Mouse (Mus musculus) liver, embryonic 14.5 days (tissue): Measurements from ENCODE around the gene Ankrd34a. TPM values are rescaled to one million over a fixed set of nuclear protein-coding genes. Genes with fewer than 3 reads are reported as not detected.

Experiments used
- ATAC-seq: fragments of 200-750 bp; cut with Nextera tagmentation; 2 replicates; pipeline ENCODE4 v1.8.0; 2017; ENCODE audit warnings: moderate number of reproducible peaks, mild to moderate bottlenecking, moderate library complexity; ENCODE audit not compliant: insufficient read depth
- DNase-seq, 3 experiments: peaks; one replicate each; pipeline ENCODE4 v3.0.0-alpha.2; 2012 to 2013; ENCODE audit warnings: low read depth in 3 of 3, low spot score in 3 of 3
- H3K27ac ChIP-seq: fragments of 300-500 bp; sonication (generic); 2 replicates; pipeline ENCODE4 v1.5.1; 2014; ENCODE audit warnings: moderate library complexity, mild to moderate bottlenecking, control low read depth, inconsistent platforms
- H3K27me3 ChIP-seq: fragments of 300-500 bp; sonication (generic); 2 replicates; pipeline ENCODE4 v1.6.1; 2014; ENCODE audit warnings: mild to moderate bottlenecking, low read length, moderate library complexity; ENCODE audit not compliant: control insufficient read depth, insufficient read depth
- H3K36me3 ChIP-seq: fragments of 300-500 bp; sonication (generic); replicated peaks from 2 replicates; pipeline ENCODE4 v1.6.1; 2014; ENCODE audit warnings: low read depth; ENCODE audit not compliant: control insufficient read depth, insufficient read depth
- H3K4me1 ChIP-seq, 2 experiments: fragments of 200-500 bp in 1 of 2; fragments of 300-500 bp in 1 of 2; sonication (generic) in 1 of 2; replicated peaks; 2 replicates each; pipeline ENCODE4 v1.6.1; 2012 to 2014; ENCODE audit warnings: antibody characterized with exemption in 1 of 2, inconsistent platforms in 1 of 2, low read length in 1 of 2; ENCODE audit not compliant: control insufficient read depth in 2 of 2, insufficient read depth in 2 of 2
- H3K4me2 ChIP-seq: fragments of 300-500 bp; sonication (generic); 2 replicates; pipeline ENCODE4 v1.6.1; 2014; ENCODE audit warnings: low read depth, mild to moderate bottlenecking, control low read depth, moderate library complexity
- H3K4me3 ChIP-seq, 2 experiments: fragments of 200-500 bp in 1 of 2; fragments of 300-500 bp in 1 of 2; sonication (generic) in 1 of 2; 2 replicates each; pipeline ENCODE4 v1.5.1; 2012 to 2014; ENCODE audit warnings: low read depth in 2 of 2, low read length in 2 of 2, mild to moderate bottlenecking in 2 of 2, control low read depth in 1 of 2, inconsistent platforms in 1 of 2, moderate library complexity in 1 of 2; ENCODE audit not compliant: insufficient read depth in 1 of 2
- H3K9ac ChIP-seq: fragments of 300-500 bp; sonication (generic); replicated peaks from 2 replicates; pipeline ENCODE4 v1.6.1; 2014; ENCODE audit warnings: mild to moderate bottlenecking, control low read depth, moderate library complexity
- H3K9me3 ChIP-seq: fragments of 300-500 bp; sonication (generic); 2 replicates; pipeline ENCODE4 v1.6.1; 2016; ENCODE audit warnings: low read length, mixed read lengths; ENCODE audit not compliant: control insufficient read depth
- CTCF ChIP-seq: IDR thresholded peaks from 2 replicates; pipeline ENCODE4 v1.5.1; 2016; ENCODE audit warnings: antibody characterized with exemption, low read depth, control low read depth
- EP300 ChIP-seq: IDR thresholded peaks from 2 replicates; pipeline ENCODE4 v1.6.1; 2016; ENCODE audit warnings: antibody characterized with exemption, low read depth
- WGBS: fragments of 180-500 bp; shearing (Covaris S2); extraction: QIAGEN DNeasy Blood & Tissue Kit; methylation state at CpG from one replicate; pipeline ENCODE4 v1.1.7; 2014; ENCODE audit not compliant: insufficient replicate concordance; 5-methylcytosine and 5-hydroxymethylcytosine counted together
- polyA plus RNA-seq, 2 experiments: library from polyadenylated mRNA; depleted of rRNA in 1 of 2; stranded (reverse) in 1 of 2; unstranded in 1 of 2; fragments of >200 nt; fragmentation: Nextera tagmentation in 1 of 2; extraction: Ambion mirVana in 1 of 2; gene quantifications; 2 replicates each; pipeline versions ENCODE4 v1.2.1 to v1.2.3; 2012 to 2014

The Ankrd34a gene
- polyA plus RNA-seq, 2 experiments = 0.08 TPM; not detected in 1

DNA sequence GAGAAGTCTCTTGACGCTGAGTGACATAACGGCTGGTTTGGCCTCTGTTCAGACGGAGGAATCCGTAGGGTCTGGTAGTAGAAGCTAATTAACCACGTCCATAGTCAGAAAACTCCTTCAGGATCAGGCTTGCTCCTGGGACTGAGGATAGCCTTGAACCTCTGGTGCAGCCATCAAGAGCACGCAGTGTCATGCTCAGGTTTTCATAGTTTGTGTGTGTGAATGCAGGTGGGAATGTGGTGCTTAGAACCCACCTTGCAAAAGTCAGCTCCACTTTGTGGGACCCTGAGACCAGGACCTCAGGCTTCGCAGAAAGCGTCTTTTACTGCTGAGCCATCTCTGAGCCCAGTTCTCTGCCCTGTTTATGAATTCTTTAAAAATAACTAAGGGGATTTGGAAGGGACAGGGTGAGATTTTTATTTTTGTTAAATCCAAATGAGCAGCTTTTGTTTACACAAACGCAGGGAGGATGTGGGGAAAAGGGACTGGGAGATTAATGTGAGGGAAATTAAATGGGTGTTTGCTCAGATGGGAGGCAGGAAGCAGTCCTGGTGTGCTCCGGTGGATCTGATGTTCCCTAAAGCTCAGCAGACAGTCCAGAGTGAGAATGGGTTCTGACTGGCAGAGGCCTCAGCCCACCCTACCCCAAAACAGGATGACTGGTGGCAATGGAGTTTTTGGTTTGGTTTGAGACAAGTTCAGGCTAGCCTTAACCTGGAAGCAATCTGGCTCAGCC is 34.3 kb upstream of the Ankrd34a start:
- Histone ChIP-seq H3K4me1 (peaks cover 17 to 33% of the 10 kb centered on the region in 2 experiments), H3K36me3 (peaks cover 15% of the 10 kb centered on the region), H3K9ac (no peak overlapping the region), H3K9me3 (no peaks in the 10 kb centered on the region), H3K4me3 (no peak overlapping the region), H3K4me2 (peak overlapping the region; percentile 99; the same call in 1 of the 2 replicates), H3K27ac (no peak overlapping the region), H3K27me3 (no peaks in the 10 kb centered on the region)
- DNase-seq (no peak), ATAC-seq (no peak)
- TF ChIP-seq EP300 = no peak
- TF ChIP-seq CTCF = no peak
- 41% methylated on average over 10 of the region's 10 CpGs for WGBS

DNA sequence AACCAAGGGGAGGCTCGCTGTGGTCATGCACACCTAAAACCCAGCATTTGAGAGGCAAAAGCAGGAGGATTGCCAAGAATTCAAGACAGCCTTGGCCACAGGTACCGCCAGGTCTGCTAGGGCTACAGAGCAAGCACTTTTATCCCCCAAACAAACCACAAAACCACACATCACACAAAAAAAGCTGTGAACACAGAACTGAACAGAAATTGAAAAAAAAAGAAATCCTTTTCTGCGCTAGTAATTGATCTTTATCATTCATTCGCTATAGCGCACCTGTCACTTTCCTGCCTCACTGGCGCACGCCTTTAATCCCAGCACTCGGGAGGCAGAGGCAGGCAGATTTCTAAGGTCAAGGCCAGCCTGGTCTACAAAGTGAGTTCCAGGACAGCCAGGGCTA is 33.2 kb upstream of the Ankrd34a start:
- DNase-seq (no peak), ATAC-seq (no peak)
- H3K4me1 ChIP-seq = peaks cover 17 to 35% of the 10 kb centered on the region in 2 experiments
- no peaks in the 10 kb centered on the region for H3K27me3 ChIP-seq
- H3K4me2 ChIP-seq = no peak overlapping the region
- 60% methylated on average over 8 of the region's 8 CpGs for WGBS
- no peak overlapping the region for H3K27ac ChIP-seq
- no peaks in the 10 kb centered on the region for H3K9me3 ChIP-seq
- H3K36me3 ChIP-seq = peaks cover 15% of the 10 kb centered on the region
- H3K4me3 ChIP-seq = no peak overlapping the region
- TF ChIP-seq CTCF = no peak
- no peak for TF ChIP-seq EP300
- H3K9ac ChIP-seq = no peak overlapping the region

DNA sequence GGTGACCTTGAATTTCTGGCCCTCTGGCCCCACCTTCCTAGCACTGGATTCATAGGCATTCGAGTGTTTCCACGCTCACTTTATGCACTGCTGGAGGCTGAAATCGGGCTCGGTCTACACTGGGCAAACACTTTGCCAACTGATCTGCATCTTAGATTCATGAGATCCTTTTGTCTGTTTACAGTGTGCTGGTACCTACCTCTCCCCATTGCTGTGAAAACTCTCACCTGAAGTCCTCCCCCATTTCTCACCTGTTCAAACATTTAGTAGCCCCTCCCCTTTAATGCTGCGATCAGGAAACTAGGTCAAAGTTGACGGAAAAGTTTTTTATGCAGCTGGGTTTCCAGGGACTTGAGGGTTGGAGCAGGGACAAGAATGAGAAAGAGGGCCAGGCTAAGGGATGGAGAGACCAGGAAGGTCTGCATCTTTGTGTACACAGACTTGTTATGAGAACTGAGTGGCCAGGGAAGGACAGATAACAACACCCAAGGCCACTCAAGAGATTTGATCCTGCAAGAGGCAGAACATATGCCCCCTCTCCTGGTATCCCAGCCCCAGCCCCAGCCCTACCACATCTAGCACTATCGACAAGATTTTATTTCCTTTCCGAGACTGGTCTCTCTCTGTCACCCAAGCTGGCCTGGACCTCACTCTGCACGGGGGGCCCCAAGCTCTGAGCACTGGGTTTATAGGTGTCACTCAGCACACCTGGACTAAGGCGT is 32.4 kb upstream of the Ankrd34a start:
- peak overlapping the region; percentile 52 for H3K4me2 ChIP-seq
- ATAC-seq (peak; percentile 22; the same call in 1 of the 2 replicates), DNase-seq (no peak)

DNA sequence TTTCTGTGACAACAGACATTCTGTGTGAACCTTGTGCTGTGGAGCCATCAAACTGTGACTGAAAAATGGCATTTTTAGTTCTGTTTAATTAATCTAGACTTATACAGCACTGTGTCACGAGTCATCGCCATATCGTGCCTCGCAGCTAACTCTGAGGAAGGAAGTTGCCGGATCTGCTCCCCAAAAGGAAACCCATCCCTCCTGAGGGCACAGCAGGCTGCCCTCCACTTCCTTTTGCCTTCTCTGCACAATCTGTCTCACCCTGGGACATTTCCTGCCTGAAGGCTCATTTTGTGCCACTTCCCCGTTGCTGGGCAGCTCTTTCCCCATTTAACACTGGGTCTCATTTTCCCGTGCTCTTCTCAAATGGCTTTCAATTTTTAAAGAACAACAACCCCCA is 31.8 kb upstream of the Ankrd34a start:
- Histone ChIP-seq H3K4me1 (peaks cover 13 to 32% of the 10 kb centered on the region in 2 experiments; a peak in 3 of 4 replicates), H3K9me3 (no peaks in the 10 kb centered on the region), H3K4me2 (peak overlapping the region; percentile 52), H3K9ac (peak overlapping the region; percentile 27; the same call in 1 of the 2 replicates), H3K27ac (no peak overlapping the region), H3K36me3 (peaks cover 13% of the 10 kb centered on the region), H3K27me3 (no peaks in the 10 kb centered on the region), H3K4me3 (peak overlapping the region in 1 of 2 experiments; percentile 23; a peak in 1 of 4 replicates)
- ATAC-seq (peak; percentile 54), DNase-seq (no peak)
- 10% methylated on average over 7 of the region's 7 CpGs for WGBS
- TF ChIP-seq EP300 (no peak), CTCF (no peak)

More for the DNA sequence above, 32.4 kb upstream of the Ankrd34a start:
- TF ChIP-seq CTCF = no peak
- TF ChIP-seq EP300 = no peak
- no peak overlapping the region for H3K4me3 ChIP-seq
- H3K4me1 ChIP-seq = peaks cover 17 to 35% of the 10 kb centered on the region in 2 experiments
- H3K36me3 ChIP-seq = peaks cover 15% of the 10 kb centered on the region
- WGBS = 33% methylated on average over 10 of the region's 10 CpGs
- no peak overlapping the region for H3K27ac ChIP-seq
- H3K9ac ChIP-seq = no peak overlapping the region
- H3K27me3 ChIP-seq = no peaks in the 10 kb centered on the region
- no peaks in the 10 kb centered on the region for H3K9me3 ChIP-seq

DNA sequence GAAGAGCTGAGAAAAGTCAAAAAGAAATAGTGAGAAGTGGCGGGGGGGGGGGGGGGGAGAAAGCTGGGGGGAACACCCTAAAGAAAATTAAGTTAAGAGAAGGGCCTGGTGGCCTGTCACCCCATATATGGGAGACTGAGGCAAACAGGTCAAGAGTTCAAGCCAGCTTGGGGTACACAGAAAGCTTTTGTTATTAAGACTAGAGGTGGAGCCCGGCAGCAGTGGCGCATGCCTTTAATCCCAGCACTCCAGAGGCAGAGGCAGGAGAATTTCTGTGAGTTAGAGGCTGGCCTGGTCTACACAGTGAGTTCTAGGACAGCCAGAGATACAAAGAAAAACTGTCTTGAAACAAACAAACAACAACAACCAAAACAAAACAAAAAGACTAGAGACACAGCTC is 31.3 kb upstream of the Ankrd34a start:
- TF ChIP-seq EP300 = no peak
- TF ChIP-seq CTCF = no peak
- 56% methylated on average over 3 of the region's 3 CpGs for WGBS
- peak overlapping the region; percentile 52 for H3K4me2 ChIP-seq
- no peak for DNase-seq
- H3K4me1 ChIP-seq = peaks cover 11 to 27% of the 10 kb centered on the region in 2 experiments; a peak in 3 of 4 replicates
- H3K4me3 ChIP-seq = no peak overlapping the region
- no peaks in the 10 kb centered on the region for H3K27me3 ChIP-seq
- peaks cover 8% of the 10 kb centered on the region for H3K36me3 ChIP-seq
- ATAC-seq = no peak
- no peak overlapping the region for H3K9ac ChIP-seq
- H3K9me3 ChIP-seq = no peaks in the 10 kb centered on the region
- no peak overlapping the region for H3K27ac ChIP-seq
